Mouse (Mus musculus) megakaryocyte, embryonic 14.5 days (primary cell): Measurements from ENCODE around the gene Ptk7. TPM values are rescaled to one million over a fixed set of nuclear protein-coding genes. Genes with fewer than 3 reads are reported as not detected.

ENCODE experiments used
- H3K27me3 ChIP-seq: replicated peaks from 2 replicates; pipeline ENCODE3; 2012; ENCODE audit warnings: inconsistent platforms
- H3K36me3 ChIP-seq: replicated peaks from 2 replicates; pipeline ENCODE3; 2012; ENCODE audit warnings: low read length, inconsistent platforms, mixed read lengths
- H3K4me1 ChIP-seq: 2 replicates; pipeline ENCODE4 v1.6.1; 2012; ENCODE audit warnings: inconsistent platforms
- H3K4me3 ChIP-seq: replicated peaks from 2 replicates; pipeline ENCODE3; 2012; ENCODE audit warnings: moderate library complexity, mild to moderate bottlenecking, inconsistent platforms
- H3K9me3 ChIP-seq: 2 replicates; pipeline ENCODE4 v1.6.1; 2012; ENCODE audit warnings: inconsistent platforms
- FLI1 ChIP-seq: IDR thresholded peaks from 2 replicates; pipeline ENCODE4 v1.6.1; 2012; ENCODE audit warnings: low read length, inconsistent platforms, mixed read lengths
- GATA1 ChIP-seq: IDR thresholded peaks from 3 replicates; pipeline ENCODE4 v1.6.1; 2012; ENCODE audit warnings: mixed read lengths, low read length, inconsistent platforms, borderline replicate concordance
- polyA plus RNA-seq: library from polyadenylated mRNA; stranded (reverse); fragments of >175 nt; gene quantifications from 2 replicates; pipeline ENCODE4 v1.2.3, GENCODE M21; 2012; ENCODE audit warnings: low replicate concordance; ENCODE audit not compliant: insufficient read depth

Gene Ptk7
- polyA plus RNA-seq, 1 experiment: 6.7 TPM

GRCm38 (mm10) chr17:46612189-46612588, 17.1 kb downstream of the Ptk7 start:
- no peaks in the 10 kb centered on the region for H3K36me3 ChIP-seq
- peaks cover 61% of the 10 kb centered on the region for H3K4me1 ChIP-seq
- no peaks in the 10 kb centered on the region for H3K27me3 ChIP-seq
- no peak overlapping the region for H3K4me3 ChIP-seq
- TF ChIP-seq GATA1 (no peak), FLI1 (no peak)
- H3K9me3 ChIP-seq: no peaks in the 10 kb centered on the region

- TF ChIP-seq GATA1 (no peak), FLI1 (no peak)
- peaks cover 54% of the 10 kb centered on the region for H3K4me1 ChIP-seq
- H3K9me3 ChIP-seq: no peaks in the 10 kb centered on the region
- H3K4me3 ChIP-seq: no peak overlapping the region
- no peaks in the 10 kb centered on the region for H3K27me3 ChIP-seq
- H3K36me3 ChIP-seq: no peaks in the 10 kb centered on the region
Measured at GRCm38 (mm10) chr17:46611316-46611715, 18.0 kb downstream of the Ptk7 start.

- Histone ChIP-seq H3K36me3 (no peaks in the 10 kb centered on the region), H3K4me1 (peaks cover 64% of the 10 kb centered on the region), H3K4me3 (peak overlapping the region; percentile 18), H3K27me3 (no peaks in the 10 kb centered on the region), H3K9me3 (no peaks in the 10 kb centered on the region)
- TF ChIP-seq FLI1 (no peak), GATA1 (no peak)
Measured at GRCm38 (mm10) chr17:46609721-46610514, 19.4 kb downstream of the Ptk7 start.

- TF ChIP-seq FLI1: no peak
- peaks cover 66% of the 10 kb centered on the region for H3K4me1 ChIP-seq
- H3K27me3 ChIP-seq: no peaks in the 10 kb centered on the region
- H3K9me3 ChIP-seq: no peaks in the 10 kb centered on the region
- H3K4me3 ChIP-seq: no peak overlapping the region
- no peaks in the 10 kb centered on the region for H3K36me3 ChIP-seq
Measured at GRCm38 (mm10) chr17:46605987-46606386, 23.3 kb downstream of the Ptk7 start.

GRCm38 (mm10) chr17:46605126-46605525, 24.2 kb downstream of the Ptk7 start:
- Histone ChIP-seq H3K4me1 (peaks cover 70% of the 10 kb centered on the region), H3K27me3 (no peaks in the 10 kb centered on the region)
- TF ChIP-seq FLI1 (no peak), GATA1 (no peak)

GRCm38 (mm10) chr17:46603229-46603628, 26.1 kb downstream of the Ptk7 start:
- Histone ChIP-seq H3K9me3 (no peaks in the 10 kb centered on the region), H3K36me3 (no peaks in the 10 kb centered on the region), H3K4me1 (peaks cover 66% of the 10 kb centered on the region), H3K4me3 (no peak overlapping the region), H3K27me3 (no peaks in the 10 kb centered on the region)
- no peak for TF ChIP-seq FLI1
- no peak for TF ChIP-seq GATA1

More at GRCm38 (mm10) chr17:46605126-46605525, 24.2 kb downstream of the Ptk7 start:
- Histone ChIP-seq H3K36me3 (no peaks in the 10 kb centered on the region), H3K4me3 (no peak overlapping the region), H3K9me3 (no peaks in the 10 kb centered on the region)

- TF ChIP-seq FLI1: no peak
- no peak for TF ChIP-seq GATA1
- Histone ChIP-seq H3K4me1 (peaks cover 57% of the 10 kb centered on the region), H3K36me3 (no peaks in the 10 kb centered on the region), H3K9me3 (no peaks in the 10 kb centered on the region), H3K4me3 (peak overlapping the region; percentile 79), H3K27me3 (no peaks in the 10 kb centered on the region)
Measured at GRCm38 (mm10) chr17:46602212-46602611, 27.1 kb downstream of the Ptk7 start.

- Histone ChIP-seq H3K4me1 (peaks cover 51% of the 10 kb centered on the region), H3K4me3 (no peak overlapping the region), H3K9me3 (no peaks in the 10 kb centered on the region), H3K27me3 (no peaks in the 10 kb centered on the region), H3K36me3 (no peaks in the 10 kb centered on the region)
- TF ChIP-seq FLI1 (no peak), GATA1 (no peak)
Measured at GRCm38 (mm10) chr17:46600569-46600968, 28.7 kb downstream of the Ptk7 start.

- TF ChIP-seq GATA1: no peak
- TF ChIP-seq FLI1: no peak
- Histone ChIP-seq H3K4me1 (peaks cover 41% of the 10 kb centered on the region), H3K9me3 (no peaks in the 10 kb centered on the region), H3K27me3 (no peaks in the 10 kb centered on the region), H3K4me3 (no peak overlapping the region), H3K36me3 (no peaks in the 10 kb centered on the region)
Measured at GRCm38 (mm10) chr17:46598963-46599362, 30.3 kb downstream of the Ptk7 start.

- Histone ChIP-seq H3K9me3 (no peaks in the 10 kb centered on the region), H3K4me1 (peaks cover 44% of the 10 kb centered on the region), H3K4me3 (no peak overlapping the region), H3K36me3 (no peaks in the 10 kb centered on the region), H3K27me3 (no peaks in the 10 kb centered on the region)
- TF ChIP-seq GATA1: no peak
- TF ChIP-seq FLI1: no peak
Measured at GRCm38 (mm10) chr17:46597956-46598355, 31.3 kb downstream of the Ptk7 start.

GRCm38 (mm10) chr17:46595336-46595735, 34.0 kb downstream of the Ptk7 start:
- peaks cover 2% of the 10 kb centered on the region for H3K27me3 ChIP-seq

More at GRCm38 (mm10) chr17:46595336-46595735, 34.0 kb downstream of the Ptk7 start:
- no peaks in the 10 kb centered on the region for H3K9me3 ChIP-seq
- H3K4me1 ChIP-seq: peaks cover 28% of the 10 kb centered on the region
- TF ChIP-seq GATA1: no peak
- TF ChIP-seq FLI1: no peak
- H3K36me3 ChIP-seq: peaks cover 6% of the 10 kb centered on the region
- H3K4me3 ChIP-seq: no peak overlapping the region
